Mouse (Mus musculus) intestine, embryonic 15.5 days (tissue): ENCODE measurements around the gene Gm21882. TPM values are rescaled to one million over a fixed set of nuclear protein-coding genes. Genes with fewer than 3 reads are reported as not detected.
"Not testable (repeated sequence)": the region's sequence is repeated elsewhere in the genome, so short reads cannot be mapped to it uniquely, and the experiment has no call there.

ENCODE experiments used
- ATAC-seq: fragments of 200-750 bp; cut with Nextera tagmentation; 2 replicates; pipeline ENCODE4 v1.8.0; 2017; ENCODE audit warnings: moderate TSS enrichment, moderate library complexity
- H3K27ac ChIP-seq: fragments of 300-500 bp; sonication (generic); 2 replicates; pipeline ENCODE4 v1.5.1; 2015; ENCODE audit warnings: mild to moderate bottlenecking, inconsistent platforms
- H3K27me3 ChIP-seq: fragments of 300-500 bp; sonication (generic); replicated peaks from 2 replicates; pipeline ENCODE4 v1.6.1; 2015; ENCODE audit warnings: inconsistent platforms
- H3K36me3 ChIP-seq: fragments of 300-500 bp; sonication (generic); 2 replicates; pipeline ENCODE4 v1.6.1; 2015; ENCODE audit warnings: inconsistent platforms
- H3K4me1 ChIP-seq: fragments of 300-500 bp; sonication (generic); replicated peaks from 2 replicates; pipeline ENCODE4 v1.6.1; 2015; ENCODE audit warnings: inconsistent platforms
- H3K4me2 ChIP-seq: fragments of 300-500 bp; sonication (generic); replicated peaks from 2 replicates; pipeline ENCODE4 v1.6.1; 2015; ENCODE audit warnings: mild to moderate bottlenecking, inconsistent platforms
- H3K4me3 ChIP-seq: fragments of 300-500 bp; sonication (generic); replicated peaks from 2 replicates; pipeline ENCODE4 v1.5.1; 2015; ENCODE audit warnings: inconsistent platforms
- H3K9ac ChIP-seq: fragments of 300-500 bp; sonication (generic); 2 replicates; pipeline ENCODE4 v1.6.1; 2015; ENCODE audit warnings: inconsistent platforms
- H3K9me3 ChIP-seq: fragments of 300-500 bp; sonication (generic); 2 replicates; pipeline ENCODE4 v1.6.1; 2016; ENCODE audit warnings: inconsistent platforms
- WGBS: fragments of 180-500 bp; shearing (Covaris S2); methylation state at CpG from one replicate; pipeline ENCODE4 v1.1.7; 2015; 5-methylcytosine and 5-hydroxymethylcytosine counted together
- polyA plus RNA-seq: library from polyadenylated mRNA; unstranded; fragments of >200 nt; fragmentation: Nextera tagmentation; extraction: Ambion mirVana; gene quantifications from 2 replicates; pipeline ENCODE4 v1.2.1, GENCODE M21; 2015

The Gm21882 gene
- polyA plus RNA-seq, result not detected in 2 replicates

GRCm38 (mm10) chrY:40381423-40381822, at the start of gene Gm21882:
TSS of gene Gm21882 (minus strand) at chrY:40381523.
- H3K9ac ChIP-seq, H3K27ac ChIP-seq, ATAC-seq, H3K27me3 ChIP-seq, H3K36me3 ChIP-seq, H3K4me3 ChIP-seq, H3K4me1 ChIP-seq, H3K4me2 ChIP-seq, H3K9me3 ChIP-seq: not testable (repeated sequence)
- WGBS, result 38% methylated on average over 1 of the region's 1 CpGs

Other genes with a start within 250 kb of the Gm21882 start
- gene Gm21865, start 64.6 kb downstream of the Gm21882 start, polyA plus RNA-seq, result not detected in 2 replicates